8 mouse cellular contexts compared by ENCODE assay signal in genomic region chr9:121298411-121299091, GRCm38 (mm10). TPM values are rescaled to one million over a fixed set of nuclear protein-coding genes. Genes with fewer than 3 reads are reported as not detected.
DNase-seq lines count a peak whose midpoint lies in the region; ATAC-seq and TF ChIP-seq lines count a peak whose summit lies in the region.

No protein-coding gene starts in this region.

- peak overlapping the region; percentile 87; the same call in 1 of the 2 replicates for H3K9ac ChIP-seq in intestine, postnatal 0 days (ENCODE audit: low read depth, low read length)
- H3K9ac ChIP-seq in lung, postnatal 0 days (replicated peaks; ENCODE audit: low read depth): peak overlapping the region; percentile 86

- peaks cover 24% of the 10 kb centered on the region for H3K4me1 ChIP-seq in intestine, postnatal 0 days (replicated peaks; ENCODE audit: control insufficient read depth, insufficient read depth, low read length)
- peaks cover 15% of the 10 kb centered on the region; the same call in 1 of the 2 replicates for H3K4me1 ChIP-seq in lung, postnatal 0 days (ENCODE audit: insufficient read depth, low read depth, low read length)
- peaks cover 39% of the 10 kb centered on the region for H3K4me1 ChIP-seq in olfactory bulb, adult 2 months (ENCODE audit: control insufficient read depth, insufficient read depth, low read length)

- TF ChIP-seq CTCF in C2C12 (IDR thresholded peaks at IDR 0.05; ENCODE audit: control insufficient read depth, insufficient read depth, insufficient read length): no peak
- TF ChIP-seq CTCF in intestine, postnatal 0 days (IDR thresholded peaks at IDR 0.05; ENCODE audit: low read depth): no peak
- TF ChIP-seq CTCF in lung, postnatal 0 days (IDR thresholded peaks at IDR 0.05): no peak
- no peak for TF ChIP-seq CTCF in olfactory bulb, adult 2 months (IDR thresholded peaks at IDR 0.05; ENCODE audit: insufficient read depth, low read depth, low read length)

- H3K9me3 ChIP-seq in intestine, postnatal 0 days (ENCODE audit: control insufficient read depth): no peaks in the 10 kb centered on the region
- H3K9me3 ChIP-seq in lung, postnatal 0 days (ENCODE audit: low read length): no peaks in the 10 kb centered on the region

- peak overlapping the region; percentile 52 for H3K4me3 ChIP-seq in C2C12 (ENCODE audit: insufficient read depth, poor library complexity, severe bottlenecking)
- peak overlapping the region; percentile 76 for H3K4me3 ChIP-seq in intestine, postnatal 0 days (ENCODE audit: low read depth, low read length)
- peak overlapping the region; percentile 85 for H3K4me3 ChIP-seq in lung, postnatal 0 days (ENCODE audit: low read depth, low read length)
- peak overlapping the region; percentile 64 for H3K4me3 ChIP-seq in olfactory bulb, adult 2 months (ENCODE audit: insufficient read depth, low read depth, low read length)

- H3K27me3 ChIP-seq in C2C12 (ENCODE audit: control insufficient read depth, insufficient read depth, insufficient read length): no peaks in the 10 kb centered on the region
- H3K27me3 ChIP-seq in intestine, postnatal 0 days (replicated peaks; ENCODE audit: control insufficient read depth, insufficient read depth, low read length): 0 out of 2 replicates have a peak, but pooled peaks cover 4% of the 10 kb centered on the region
- no peaks in the 10 kb centered on the region for H3K27me3 ChIP-seq in lung, postnatal 0 days (replicated peaks; ENCODE audit: insufficient read depth, low read length)

- no peak for ATAC-seq in intestine, postnatal 0 days
- no peak for ATAC-seq in lung, postnatal 0 days

- peak overlapping the region; percentile 54 for H3K27ac ChIP-seq in intestine, postnatal 0 days (ENCODE audit: low read depth, low read length)
- peak overlapping the region; percentile 86 for H3K27ac ChIP-seq in lung, postnatal 0 days (ENCODE audit: low read length)
- no peak overlapping the region for H3K27ac ChIP-seq in olfactory bulb, adult 2 months (ENCODE audit: insufficient read depth, low read depth, low read length)

- H3ac ChIP-seq in C2C12 (ENCODE audit: control insufficient read depth, insufficient read length, low read depth): peak overlapping the region; percentile 40

- H3K79me2 ChIP-seq in C2C12 (ENCODE audit: control insufficient read depth, insufficient read depth): peaks cover 60% of the 10 kb centered on the region

- TF ChIP-seq EP300 in lung, postnatal 0 days (IDR thresholded peaks at IDR 0.05): no peak

- WGBS in intestine, postnatal 0 days: 14% methylated on average over 15 of the region's 15 CpGs
- 17% methylated on average over 15 of the region's 15 CpGs for WGBS in lung, postnatal 0 days
- 14% methylated on average over 15 of the region's 15 CpGs for WGBS in olfactory bulb, adult 2 months

- peaks cover 49% of the 10 kb centered on the region for H3K79me3 ChIP-seq in C2C12 (ENCODE audit: low read depth)

- H3K36me3 ChIP-seq in C2C12 (ENCODE audit: control insufficient read depth, insufficient read depth): no peaks in the 10 kb centered on the region
- no peaks in the 10 kb centered on the region for H3K36me3 ChIP-seq in intestine, postnatal 0 days (ENCODE audit: control insufficient read depth, insufficient read depth)
- no peaks in the 10 kb centered on the region for H3K36me3 ChIP-seq in lung, postnatal 0 days (ENCODE audit: insufficient read depth, low read length)

- peak overlapping the region; percentile 74 for H3K4me2 ChIP-seq in intestine, postnatal 0 days (replicated peaks; ENCODE audit: low read depth)
- peak overlapping the region; percentile 84 for H3K4me2 ChIP-seq in lung, postnatal 0 days (replicated peaks; ENCODE audit: low read depth, low read length)

- no peak for TF ChIP-seq POLR2A in olfactory bulb, adult 2 months (IDR thresholded peaks at IDR 0.05; ENCODE audit: insufficient read depth, low read depth, low read length)

- peak; percentile 37 for DNase-seq in NIH3T3 (ENCODE audit: low read depth)
- peak; percentile 98 for DNase-seq in heart, adult 11 months
- peak; percentile 38 for DNase-seq in lung, postnatal 0 days (ENCODE audit: low spot score)
- DNase-seq in ovary, adult 18-20 months (ENCODE audit: low spot score): no peak
- no peak for DNase-seq in frontal cortex, postnatal 36 days (ENCODE audit: low spot score in 2 of 2)

TF ChIP-seq in C2C12, 6 proteins besides CTCF, POLR2A, EP300 and RAD21:
- TF ChIP-seq CEBPB (IDR thresholded peaks at IDR 0.05; ENCODE audit: low read depth) (no peak), MYOD1 (IDR thresholded peaks at IDR 0.05; ENCODE audit: control insufficient read depth, insufficient read length, low read depth) (peak; percentile 59), MYOG (IDR thresholded peaks at IDR 0.05; ENCODE audit: control insufficient read depth, extremely low read depth, insufficient read length) (no peak)

RNA-seq across cellular contexts. Expression of gene Trak1, which starts 1.2 kb away (rescaled TPM):
- 26.6 TPM for polyA plus RNA-seq in C2C12 (2012; fragmentation: generic; extraction: Trizol)
- polyA plus RNA-seq in intestine, postnatal 0 days (2015; fragmentation: Nextera tagmentation; extraction: Ambion mirVana): 16.3 and 17.2 TPM in 2 replicates
- 27.1 and 28.6 TPM in 2 replicates for polyA plus RNA-seq in lung, postnatal 0 days (2015; fragmentation: Nextera tagmentation; extraction: Ambion mirVana)
- polyA plus RNA-seq in olfactory bulb, adult 2 months (2012; ENCODE audit: insufficient read depth, insufficient read length, low replicate concordance, missing spikeins): not detected in 2 replicates

RNA-seq across cellular contexts. Expression of gene Ulk4, which starts 21.6 kb away (rescaled TPM):
- 1.1 TPM for polyA plus RNA-seq in C2C12 (2012; fragmentation: generic; extraction: Trizol)
- 108 and 111 TPM in 2 replicates for polyA plus RNA-seq in intestine, postnatal 0 days (2015; fragmentation: Nextera tagmentation; extraction: Ambion mirVana)
- 117 and 122 TPM in 2 replicates for polyA plus RNA-seq in lung, postnatal 0 days (2015; fragmentation: Nextera tagmentation; extraction: Ambion mirVana)
- polyA plus RNA-seq in olfactory bulb, adult 2 months (2012; ENCODE audit: insufficient read depth, insufficient read length, low replicate concordance, missing spikeins): not detected in 2 replicates

Comparison
In these comparisons a context has a peak if more than half of its experiments do, and no peak if none do; other contexts are left out.
1. DNase-seq: peak in NIH3T3 (single experiment), heart, adult 11 months (single experiment) and lung, postnatal 0 days (single experiment); none in ovary, adult 18-20 months (single experiment) and frontal cortex, postnatal 36 days (0 of 2).
2. RNA of gene Ulk4, which starts 21.6 kb away (polyA plus RNA-seq): 117 to 122 TPM in lung, postnatal 0 days and 108 to 111 TPM in intestine, postnatal 0 days; 1.1 TPM in C2C12 (single experiment) and not detected in olfactory bulb, adult 2 months; every median in the first group is over 10 times any median in the second.
3. Peak in every context shown above with its lines, with median percentiles within 50 percentile points of each other: H3K4me3 ChIP-seq.